Mouse (Mus musculus): ENCODE data around the gene Gm16405. TPM values are rescaled to one million over a fixed set of nuclear protein-coding genes. Genes with fewer than 3 reads are reported as not detected.
"Not testable (repeated sequence)": the region's sequence is repeated elsewhere in the genome, so short reads cannot be mapped to it uniquely, and the experiment has no call there.

Gm16405 gene
- polyA plus RNA-seq (2014; fragmentation: Nextera tagmentation; extraction: Ambion mirVana) = not detected in 2 replicates

DNA sequence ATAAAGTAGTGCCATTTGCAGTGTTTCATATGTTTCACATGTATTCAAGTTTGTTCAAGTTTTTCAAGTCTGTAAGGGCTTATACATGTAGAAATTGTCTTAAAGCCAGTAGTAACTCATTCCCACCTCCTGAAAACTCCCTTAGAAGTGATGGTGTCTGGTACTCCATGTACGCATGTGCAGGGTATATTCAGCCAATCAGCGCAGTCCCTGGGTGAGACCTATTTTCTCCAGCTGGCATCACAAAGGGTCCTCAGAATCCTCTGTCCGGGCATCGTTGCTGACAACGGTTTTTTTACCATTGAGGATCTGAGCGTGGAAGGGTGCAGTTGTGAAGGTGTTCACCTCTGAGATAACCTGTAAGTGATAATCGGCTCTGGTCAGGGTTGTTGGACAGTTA lies at the start of gene Gm16405:
TSS of gene Gm16405 (plus strand) at position 301 of the 400 bp plus-strand sequence.
- H3K9ac ChIP-seq; H3K36me3 ChIP-seq (replicated peaks; ENCODE audit: control insufficient read depth, insufficient read depth); H3K4me2 ChIP-seq (replicated peaks); H3K9me3 ChIP-seq (ENCODE audit: control insufficient read depth, low read length); DNase-seq (ENCODE audit: low spot score); ATAC-seq (ENCODE audit: low FRiP score); H3K4me3 ChIP-seq (replicated peaks; ENCODE audit: low read length); H3K27ac ChIP-seq; H3K4me1 ChIP-seq (replicated peaks; ENCODE audit: control insufficient read depth, insufficient read depth, low read length); H3K27me3 ChIP-seq (ENCODE audit: control insufficient read depth, insufficient read depth, low read length): not testable (repeated sequence)
- no CpG with 5 or more reads among the region's 7 CpGs for WGBS

Other genes with a start within 250 kb of the Gm16405 start
- not detected in 2 replicates for gene Gm16430, start 91.0 kb downstream of the Gm16405 start, polyA plus RNA-seq (2014; fragmentation: Nextera tagmentation; extraction: Ambion mirVana)

All from hindbrain, embryonic 14.5 days (tissue).